Mouse (Mus musculus): ENCODE data around the gene Hspa8. TPM values are rescaled to one million over a fixed set of nuclear protein-coding genes. Genes with fewer than 3 reads are reported as not detected.
A peak's percentile ranks its signal among the peaks of the same experiment; 100 is the strongest.

The Hspa8 gene
- polyA plus RNA-seq (2012; rRNA removed), result 307 and 321 TPM in 2 replicates

DNA sequence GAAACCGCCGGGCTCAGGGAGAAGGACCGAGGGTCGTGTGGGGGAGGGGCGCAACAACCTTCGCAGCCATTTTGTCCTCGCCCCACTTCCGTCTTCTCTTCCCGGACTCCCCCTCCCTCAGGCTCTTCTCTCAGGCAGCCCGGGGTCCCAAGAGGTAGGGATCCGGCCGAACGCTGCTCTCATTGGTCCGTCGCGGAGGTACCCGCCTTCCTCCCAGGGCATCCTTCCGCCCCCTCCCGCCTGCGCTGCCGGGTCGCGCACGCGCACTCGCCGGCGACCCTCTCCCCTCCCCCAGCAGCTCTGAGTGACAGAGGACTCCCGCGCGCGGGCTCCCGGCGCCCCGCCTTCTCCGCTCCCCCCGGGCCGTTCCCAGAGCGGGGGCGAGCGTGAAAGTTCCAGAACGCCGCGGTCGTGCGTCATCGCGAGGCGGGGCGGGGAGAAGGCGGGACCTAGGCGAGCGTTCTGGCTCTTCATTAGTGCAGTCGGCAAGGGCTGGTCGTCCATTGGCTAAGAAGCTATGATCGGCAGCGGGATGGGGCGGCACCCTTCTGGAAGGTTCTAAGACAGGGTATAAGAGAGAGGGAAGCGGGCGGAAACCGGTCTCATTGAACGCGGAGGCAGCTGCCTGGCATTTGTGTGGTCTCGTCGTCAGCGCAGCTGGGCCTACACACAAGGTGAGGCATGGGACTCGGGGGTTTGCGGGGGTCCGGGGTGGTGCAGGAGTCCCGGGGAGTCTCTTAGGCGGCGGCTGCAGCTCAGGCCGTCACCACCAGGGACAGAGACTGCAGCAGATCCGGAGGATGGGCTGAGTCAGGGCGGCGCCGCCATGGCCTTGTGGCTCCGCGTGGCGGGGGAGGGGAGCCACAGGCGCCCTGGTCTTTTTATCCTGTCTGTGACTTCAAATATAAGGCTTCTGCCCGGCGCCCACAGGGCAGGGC is at the start of gene Hspa8:
Hspa8 (plus strand) TSS at position 310 of the 938 bp plus-strand sequence.
- no peaks in the 10 kb centered on the region for H3K27me3 ChIP-seq (ENCODE audit: control insufficient read depth, insufficient read depth, low read length)
- H3K4me3 ChIP-seq (ENCODE audit: control insufficient read depth, low read depth, low read length), result peak within 1 kb of the TSS; percentile 94
- H3K36me3 ChIP-seq (ENCODE audit: control insufficient read depth, insufficient read depth, low read length), result no peaks in the 10 kb centered on the region; the same call in 1 of the 2 replicates
- H3K27ac ChIP-seq (ENCODE audit: control insufficient read depth, insufficient read depth, low read depth, low read length), result peak within 1 kb of the TSS; percentile 94
- H3K4me1 ChIP-seq (ENCODE audit: control insufficient read depth, insufficient read depth, low read length), result peaks cover 7% of the 10 kb centered on the region
- TF ChIP-seq POLR2A (IDR thresholded peaks at IDR 0.05; ENCODE audit: control insufficient read depth, low read depth, low read length) (peak; percentile 100), CTCF (IDR thresholded peaks at IDR 0.05; ENCODE audit: control insufficient read depth, insufficient read depth, insufficient replicate concordance, low read depth, low read length) (peak; percentile 20; the same call in 1 of the 2 replicates)

DNA sequence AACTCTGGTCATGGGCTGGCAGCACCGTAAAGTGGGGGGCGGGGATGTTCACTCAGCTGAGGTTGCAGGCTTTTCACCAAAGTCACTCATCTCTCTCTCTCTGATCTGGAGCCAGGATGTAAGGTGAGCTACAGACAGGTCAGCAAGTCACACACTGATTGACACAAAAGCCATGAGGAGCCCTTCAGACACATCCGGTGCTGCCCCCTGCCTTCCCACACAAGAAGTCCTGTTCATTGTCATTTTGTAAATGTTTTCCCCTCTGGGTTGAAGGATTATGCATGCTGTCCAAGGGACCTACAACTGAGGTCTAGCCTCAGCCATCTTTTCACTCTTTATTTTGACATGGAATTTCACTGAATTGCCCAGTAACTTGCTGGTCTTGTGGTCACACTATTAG is 49.0 kb upstream of the Hspa8 start:
- Histone ChIP-seq H3K27me3 (ENCODE audit: control insufficient read depth, insufficient read depth, low read length) (no peaks in the 10 kb centered on the region), H3K36me3 (ENCODE audit: control insufficient read depth, insufficient read depth, low read length) (no peaks in the 10 kb centered on the region), H3K27ac (ENCODE audit: control insufficient read depth, insufficient read depth, low read depth, low read length) (no peak overlapping the region), H3K4me3 (ENCODE audit: control insufficient read depth, low read depth, low read length) (no peak overlapping the region), H3K4me1 (ENCODE audit: control insufficient read depth, insufficient read depth, low read length) (no peaks in the 10 kb centered on the region)
- TF ChIP-seq CTCF (IDR thresholded peaks at IDR 0.05; ENCODE audit: control insufficient read depth, insufficient read depth, insufficient replicate concordance, low read depth, low read length) (no peak), POLR2A (IDR thresholded peaks at IDR 0.05; ENCODE audit: control insufficient read depth, low read depth, low read length) (no peak)

DNA sequence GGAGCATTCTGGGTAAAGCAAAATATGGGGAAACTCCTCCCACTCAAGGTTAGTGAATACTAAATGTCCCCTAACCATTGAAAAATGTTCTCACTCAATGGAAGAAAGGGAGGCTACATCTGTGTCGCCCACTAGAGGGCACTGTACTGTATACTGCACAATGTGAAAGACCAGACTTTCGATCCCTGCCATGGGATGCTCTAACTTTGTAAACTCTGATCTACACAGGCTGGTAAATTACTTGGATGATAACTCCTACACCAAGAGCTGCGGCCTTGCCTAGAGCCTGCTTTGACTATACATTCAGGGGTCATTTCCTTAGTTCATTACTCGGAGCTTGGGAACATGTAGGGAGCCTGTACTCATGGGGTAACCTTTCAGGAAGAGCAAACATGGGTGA is 44.4 kb upstream of the Hspa8 start:
- no peaks in the 10 kb centered on the region for H3K36me3 ChIP-seq (ENCODE audit: control insufficient read depth, insufficient read depth, low read length)
- TF ChIP-seq CTCF (IDR thresholded peaks at IDR 0.05; ENCODE audit: control insufficient read depth, insufficient read depth, insufficient replicate concordance, low read depth, low read length) (no peak), POLR2A (IDR thresholded peaks at IDR 0.05; ENCODE audit: control insufficient read depth, low read depth, low read length) (no peak)
- peaks cover 7% of the 10 kb centered on the region for H3K4me1 ChIP-seq (ENCODE audit: control insufficient read depth, insufficient read depth, low read length)
- H3K27me3 ChIP-seq (ENCODE audit: control insufficient read depth, insufficient read depth, low read length), result no peaks in the 10 kb centered on the region
- no peak overlapping the region for H3K27ac ChIP-seq (ENCODE audit: control insufficient read depth, insufficient read depth, low read depth, low read length)
- H3K4me3 ChIP-seq (ENCODE audit: control insufficient read depth, low read depth, low read length), result peak overlapping the region; percentile 11; the same call in 1 of the 2 replicates

DNA sequence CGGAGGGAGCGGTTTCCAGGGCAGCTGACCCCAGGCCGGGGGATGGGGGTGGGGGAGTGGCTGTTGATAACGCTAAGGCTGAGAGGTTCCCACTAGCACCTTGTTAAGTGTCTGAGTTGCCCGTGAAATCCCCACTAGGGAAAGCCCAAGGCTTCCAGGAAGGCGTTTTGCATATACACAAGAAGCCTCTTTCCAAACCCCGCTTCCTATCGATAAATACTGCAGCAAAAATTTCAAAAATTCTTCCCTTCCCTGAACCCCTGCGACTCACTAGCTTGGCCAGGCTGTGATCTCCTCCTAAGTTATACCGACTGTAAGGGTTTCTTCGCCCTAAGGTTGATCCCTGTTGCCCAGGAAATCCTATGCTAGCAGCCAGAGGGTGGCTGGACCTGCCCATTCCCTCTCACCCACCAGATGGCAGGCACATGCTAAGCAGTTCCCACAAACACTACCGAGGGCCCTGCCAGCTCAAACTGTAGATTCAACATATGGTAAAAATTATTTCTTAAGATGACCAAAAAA is 43.6 kb upstream of the Hspa8 start:
- H3K27me3 ChIP-seq (ENCODE audit: control insufficient read depth, insufficient read depth, low read length), result no peaks in the 10 kb centered on the region
- no peaks in the 10 kb centered on the region for H3K36me3 ChIP-seq (ENCODE audit: control insufficient read depth, insufficient read depth, low read length)
- TF ChIP-seq CTCF (IDR thresholded peaks at IDR 0.05; ENCODE audit: control insufficient read depth, insufficient read depth, insufficient replicate concordance, low read depth, low read length) (peak; percentile 40; the same call in 1 of the 2 replicates), POLR2A (IDR thresholded peaks at IDR 0.05; ENCODE audit: control insufficient read depth, low read depth, low read length) (no peak)
- no peak overlapping the region for H3K27ac ChIP-seq (ENCODE audit: control insufficient read depth, insufficient read depth, low read depth, low read length)
- peaks cover 7% of the 10 kb centered on the region for H3K4me1 ChIP-seq (ENCODE audit: control insufficient read depth, insufficient read depth, low read length)
- no peak overlapping the region for H3K4me3 ChIP-seq (ENCODE audit: control insufficient read depth, low read depth, low read length)

DNA sequence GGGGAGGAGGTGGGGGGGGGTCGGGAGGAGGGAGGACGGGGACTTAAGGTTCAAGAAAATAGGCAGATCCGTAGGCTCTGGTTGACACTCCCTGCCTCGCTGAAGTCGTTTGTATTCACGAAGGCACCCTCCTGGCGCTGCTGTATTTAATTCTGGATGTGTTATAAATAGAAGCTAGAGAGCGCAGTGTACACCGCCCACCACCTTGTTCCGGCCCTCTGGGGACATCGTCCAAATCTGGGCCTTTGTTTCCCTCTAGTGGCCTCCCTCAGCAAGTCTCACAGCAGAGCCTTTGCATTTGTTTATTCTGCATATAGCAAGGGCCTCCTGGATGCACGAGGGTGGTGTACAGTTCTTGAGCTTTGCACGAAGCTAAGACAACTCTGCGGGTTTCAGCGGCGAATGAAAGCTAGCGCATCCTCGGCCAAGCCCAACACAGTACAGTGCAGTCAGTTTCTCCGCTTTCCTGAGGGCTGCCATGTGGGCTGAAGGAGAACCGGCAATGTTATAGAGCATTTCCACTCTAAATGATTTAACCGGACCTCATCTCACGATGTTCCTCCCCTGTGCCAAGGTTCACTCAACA is 43.0 kb upstream of the Hspa8 start:
- Histone ChIP-seq H3K36me3 (ENCODE audit: control insufficient read depth, insufficient read depth, low read length) (no peaks in the 10 kb centered on the region), H3K27ac (ENCODE audit: control insufficient read depth, insufficient read depth, low read depth, low read length) (peak overlapping the region; percentile 32), H3K27me3 (ENCODE audit: control insufficient read depth, insufficient read depth, low read length) (no peaks in the 10 kb centered on the region), H3K4me3 (ENCODE audit: control insufficient read depth, low read depth, low read length) (no peak overlapping the region; the same call in 1 of the 2 replicates), H3K4me1 (ENCODE audit: control insufficient read depth, insufficient read depth, low read length) (peaks cover 7% of the 10 kb centered on the region)
- peak; percentile 22; the same call in 1 of the 2 replicates for TF ChIP-seq CTCF (IDR thresholded peaks at IDR 0.05; ENCODE audit: control insufficient read depth, insufficient read depth, insufficient replicate concordance, low read depth, low read length)
- no peak for TF ChIP-seq POLR2A (IDR thresholded peaks at IDR 0.05; ENCODE audit: control insufficient read depth, low read depth, low read length)

DNA sequence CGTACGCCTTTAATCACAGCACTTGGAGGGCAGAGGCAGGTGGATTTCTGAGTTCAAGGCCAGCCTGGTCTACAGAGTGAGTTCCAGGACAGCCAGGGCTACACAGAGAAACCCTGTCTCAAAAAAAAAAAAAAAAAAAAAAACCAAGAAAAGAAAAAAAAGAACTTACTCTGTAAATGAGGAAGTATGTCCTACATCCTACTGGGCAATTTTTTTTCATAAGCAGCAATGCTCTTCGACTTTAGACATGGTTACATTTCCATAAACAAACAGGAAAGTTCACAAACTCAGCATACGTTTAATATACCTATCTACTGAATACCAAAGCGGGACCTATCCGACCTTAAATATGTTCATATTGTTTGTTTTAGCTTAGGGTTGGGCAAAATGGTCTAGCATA is 38.4 kb upstream of the Hspa8 start:
- peaks cover 2% of the 10 kb centered on the region for H3K4me1 ChIP-seq (ENCODE audit: control insufficient read depth, insufficient read depth, low read length)
- H3K27ac ChIP-seq (ENCODE audit: control insufficient read depth, insufficient read depth, low read depth, low read length), result no peak overlapping the region
- H3K36me3 ChIP-seq (ENCODE audit: control insufficient read depth, insufficient read depth, low read length), result no peaks in the 10 kb centered on the region
- TF ChIP-seq POLR2A (IDR thresholded peaks at IDR 0.05; ENCODE audit: control insufficient read depth, low read depth, low read length) (no peak), CTCF (IDR thresholded peaks at IDR 0.05; ENCODE audit: control insufficient read depth, insufficient read depth, insufficient replicate concordance, low read depth, low read length) (no peak)
- no peak overlapping the region for H3K4me3 ChIP-seq (ENCODE audit: control insufficient read depth, low read depth, low read length)
- no peaks in the 10 kb centered on the region for H3K27me3 ChIP-seq (ENCODE audit: control insufficient read depth, insufficient read depth, low read length)

Data from testis, adult 2 months (tissue).